Mouse (Mus musculus) hematopoietic multipotent progenitor cell, adult 10-12 weeks (in vitro differentiated cells): Measurements from ENCODE around the gene Heatr5a. TPM values are rescaled to one million over a fixed set of nuclear protein-coding genes. Genes with fewer than 3 reads are reported as not detected.

Source experiments
- polyA plus RNA-seq: library from polyadenylated mRNA; stranded (reverse); fragments of >175 nt; gene quantifications from 2 replicates; pipeline ENCODE4 v1.2.3, GENCODE M21; 2012; ENCODE audit warnings: low replicate concordance

The Heatr5a gene
- 0.75 and 3.5 TPM in 2 replicates for polyA plus RNA-seq

GRCm38 (mm10) chr12:51971070-51971664 is at the start of gene Heatr5a:
Gene Heatr5a, minus strand, starts transcription at chr12:51971321.

GRCm38 (mm10) chr12:52005877-52006632 is 34.9 kb upstream of the Heatr5a start, which contains the start of gene Dtd2:
Gene Dtd2, minus strand, starts transcription at chr12:52006501.

GRCm38 (mm10) chr12:51829290-51830076 is 141.6 kb downstream of the Heatr5a start, which contains the start of gene Hectd1:
Gene Hectd1, minus strand, starts transcription at chr12:51829536.

Other genes with a start within 250 kb of the Heatr5a start
- 8.9 and 10.8 TPM in 2 replicates for gene Hectd1, start 141.8 kb downstream of the Heatr5a start, polyA plus RNA-seq
- 1.2 and 3.3 TPM in 2 replicates for gene Dtd2, start 35.2 kb upstream of the Heatr5a start, polyA plus RNA-seq
- gene Gpr33, start 56.7 kb upstream of the Heatr5a start, polyA plus RNA-seq, result not detected in 2 replicates
- gene Nubpl, start 126.4 kb upstream of the Heatr5a start, polyA plus RNA-seq, result 3.3 and 5.9 TPM in 2 replicates